Mouse (Mus musculus) bone marrow macrophage, adult 2 months (primary cell): ENCODE measurements around the gene Spats2.

Experiments
- CTCF ChIP-seq: IDR thresholded peaks from 2 replicates; pipeline ENCODE4 v1.5.1; 2012; ENCODE audit warnings: low read depth, mild to moderate bottlenecking, low read length, moderate library complexity
- POLR2A ChIP-seq: IDR thresholded peaks from 2 replicates; pipeline ENCODE4 v1.6.1; 2012; ENCODE audit warnings: mild to moderate bottlenecking, low read depth, low read length, borderline replicate concordance

DNA sequence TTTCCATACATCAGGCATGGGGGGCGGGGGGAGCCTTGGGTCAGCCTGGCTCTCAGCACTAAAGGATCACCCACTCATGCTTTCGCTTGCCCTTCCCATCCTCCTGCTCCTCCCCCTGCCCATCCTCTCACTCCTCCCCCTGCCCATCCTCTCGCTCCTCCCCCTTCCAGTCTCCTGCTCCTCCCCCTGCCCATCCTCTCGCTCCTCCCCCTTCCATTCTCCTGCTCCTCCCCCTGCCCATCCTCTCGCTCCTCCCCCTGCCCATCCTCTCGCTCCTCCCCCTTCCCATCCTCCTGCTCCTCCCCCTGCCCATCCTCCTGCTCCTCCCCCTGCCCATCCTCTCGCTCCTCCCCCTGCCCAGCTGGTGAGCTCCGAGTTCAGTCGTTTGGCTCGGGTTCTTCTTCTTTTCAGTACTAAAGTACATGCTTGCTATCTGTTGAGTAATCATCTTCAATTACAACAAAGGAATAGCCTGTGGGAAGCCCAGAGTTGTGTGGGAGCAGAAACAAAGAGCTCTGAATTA, 134.1 kb downstream of the Spats2 start:
- TF ChIP-seq CTCF: no peak
- no peak for TF ChIP-seq POLR2A
